Mouse (Mus musculus) ES-E14 (cell line): ENCODE measurements at regions not wholly inside any gene's neighbourhood (a gene's known extent, or its start where the extent isn't known, plus 50 kb on each side); places are given as distances from the start of the nearest gene placed in this dataset.

Experiments used
- CHD2 ChIP-seq: IDR thresholded peaks from 2 replicates; pipeline ENCODE4 v1.6.1; 2014; ENCODE audit warnings: mild to moderate bottlenecking, low read depth, low read length, inconsistent platforms
- HCFC1 ChIP-seq: IDR thresholded peaks from 2 replicates; pipeline ENCODE4 v1.6.1; 2012; ENCODE audit warnings: low read length, inconsistent platforms, borderline replicate concordance; ENCODE audit not compliant: insufficient read depth
- ZNF384 ChIP-seq: IDR thresholded peaks from 2 replicates; pipeline ENCODE4 v1.6.1; 2012; ENCODE audit warnings: low read depth, low read length, inconsistent platforms

DNA sequence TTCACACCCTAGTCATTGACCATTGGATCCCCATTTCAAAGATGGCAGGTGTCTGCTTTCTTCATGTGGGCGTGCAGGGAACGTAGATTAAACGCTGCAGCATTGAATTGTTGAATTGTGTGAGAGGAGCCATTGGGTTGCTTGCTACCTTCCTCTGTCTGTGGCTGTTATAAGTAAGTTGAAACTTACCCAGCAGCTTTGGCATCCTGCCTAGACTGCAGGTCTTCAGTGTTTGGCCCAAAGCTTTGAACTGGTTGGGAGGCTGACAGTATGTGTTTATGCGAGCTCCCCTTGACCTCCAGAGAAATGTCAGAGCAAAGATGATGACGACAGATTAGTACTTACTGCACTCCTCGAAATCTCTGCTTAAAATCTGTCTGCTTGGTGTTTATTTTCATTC is 473.8 kb downstream of the Irx1 start:
- TF ChIP-seq CHD2 (no peak), HCFC1 (no peak), ZNF384 (no peak)
